17 mouse cellular contexts compared by ENCODE assay signal in the genomic region with DNA sequence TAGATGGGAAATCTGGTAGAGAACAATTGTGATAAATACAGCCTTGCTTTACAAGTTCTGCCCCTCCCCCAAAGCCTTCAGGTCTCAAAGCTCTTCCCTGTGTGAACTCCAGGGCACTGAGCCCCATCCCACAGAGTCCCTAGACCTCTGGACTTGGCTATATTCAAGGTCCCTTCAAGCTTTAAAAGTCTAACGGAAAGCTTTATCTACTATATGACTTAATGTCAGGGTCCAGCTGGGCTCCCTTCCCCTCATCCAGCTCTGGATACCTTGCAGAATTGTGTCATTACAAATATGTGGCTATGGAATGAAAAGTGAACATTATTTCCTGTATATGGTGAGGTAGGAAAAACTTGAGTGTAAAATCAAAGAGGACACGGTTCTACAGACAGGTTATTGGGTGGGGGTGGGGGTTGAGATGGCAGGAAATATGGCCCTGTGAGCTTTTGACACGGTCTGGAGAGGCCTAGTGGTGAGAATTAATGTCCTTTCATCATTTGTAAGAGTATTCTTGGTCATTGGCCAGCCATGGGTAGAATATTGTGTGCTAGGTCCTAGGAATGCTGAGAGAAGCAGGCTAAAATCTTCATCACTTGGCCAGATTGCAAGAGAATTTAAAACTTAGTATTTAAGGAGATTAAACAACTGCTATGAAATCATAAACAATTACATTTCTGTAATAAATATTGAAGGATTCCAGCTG.
"Had no signal": no experiment of that assay in that cellular context is flagged by ENCODE, and none has a peak within 500 bp of the region (broad histone marks: within the 10 kb centered on the region; RNA-seq: fewer than 3 reads in every experiment).

No protein-coding gene starts in this region.

- DNase-seq: kidney, adult 2 months; kidney, postnatal 25 days; liver, embryonic 13.5 days; lung, adult 2 months; retina, postnatal 1 day; right cerebral cortex, postnatal 25 days; spleen, adult 18-20 months; thymus, adult 18-20 months; thymus, postnatal 36 days had no signal

- H3K9ac ChIP-seq: liver, embryonic 13.5 days; midbrain, embryonic 13.5 days; neural tube, embryonic 13.5 days had no signal

- H3K4me1 ChIP-seq: liver, embryonic 13.5 days; neural tube, embryonic 13.5 days had no signal

- H3K36me3 ChIP-seq: liver, embryonic 13.5 days; midbrain, embryonic 10.5 days; midbrain, embryonic 13.5 days; neural tube, embryonic 13.5 days had no signal

- H3K27ac ChIP-seq: kidney, postnatal 0 days; liver, embryonic 13.5 days; midbrain, embryonic 10.5 days; midbrain, embryonic 13.5 days; neural tube, embryonic 13.5 days had no signal

- H3K4me3 ChIP-seq: layer of hippocampus, adult 2 months; liver, embryonic 13.5 days; megakaryocyte, embryonic 14.5 days; midbrain, embryonic 10.5 days; midbrain, embryonic 13.5 days; myocyte; neural tube, embryonic 13.5 days had no signal

- H3K9me3 ChIP-seq: liver, embryonic 13.5 days; megakaryocyte, embryonic 14.5 days; midbrain, embryonic 10.5 days; midbrain, embryonic 13.5 days; neural tube, embryonic 13.5 days had no signal

- H3K27me3 ChIP-seq: liver, embryonic 13.5 days; megakaryocyte, embryonic 14.5 days; midbrain, embryonic 13.5 days; neural tube, embryonic 13.5 days had no signal

- ATAC-seq: midbrain, embryonic 13.5 days; midbrain, embryonic 16.5 days had no signal

- H3K4me2 ChIP-seq: liver, embryonic 13.5 days; midbrain, embryonic 13.5 days; neural tube, embryonic 13.5 days had no signal
